Mouse (Mus musculus) neural tube, embryonic 14.5 days (tissue): ENCODE measurements around the gene Ecpas. TPM values are rescaled to one million over a fixed set of nuclear protein-coding genes. Genes with fewer than 3 reads are reported as not detected.

Experiments used
- ATAC-seq: fragments of 200-750 bp; cut with Nextera tagmentation; 2 replicates; pipeline ENCODE4 v1.8.0; 2017; ENCODE audit warnings: low read depth, mild to moderate bottlenecking, moderate TSS enrichment, moderate library complexity
- H3K27ac ChIP-seq: fragments of 300-500 bp; sonication (generic); 2 replicates; pipeline ENCODE4 v1.5.1; 2014; ENCODE audit warnings: low read depth, mild to moderate bottlenecking, control low read depth, low read length, moderate library complexity, mixed read lengths
- H3K27me3 ChIP-seq: fragments of 300-500 bp; sonication (generic); 2 replicates; pipeline ENCODE4 v1.6.1; 2014; ENCODE audit warnings: low read length; ENCODE audit not compliant: control insufficient read depth, insufficient read depth
- H3K36me3 ChIP-seq: fragments of 300-500 bp; sonication (generic); 2 replicates; pipeline ENCODE4 v1.6.1; 2014; ENCODE audit warnings: low read length, mixed read lengths; ENCODE audit not compliant: control insufficient read depth, insufficient read depth
- H3K4me1 ChIP-seq: fragments of 300-500 bp; sonication (generic); 2 replicates; pipeline ENCODE4 v1.6.1; 2014; ENCODE audit warnings: low read length; ENCODE audit not compliant: control insufficient read depth, insufficient read depth
- H3K4me2 ChIP-seq: fragments of 300-500 bp; sonication (generic); 2 replicates; pipeline ENCODE4 v1.6.1; 2014; ENCODE audit warnings: mild to moderate bottlenecking, low read depth, low read length, control low read depth
- H3K4me3 ChIP-seq: fragments of 300-500 bp; sonication (generic); 2 replicates; pipeline ENCODE4 v1.5.1; 2014; ENCODE audit warnings: low read depth, low read length, control low read depth, mixed read lengths
- H3K9ac ChIP-seq: fragments of 300-500 bp; sonication (generic); replicated peaks from 2 replicates; pipeline ENCODE4 v1.6.1; 2014; ENCODE audit warnings: low read depth, mild to moderate bottlenecking, control low read depth, low read length, mixed read lengths
- H3K9me3 ChIP-seq: fragments of 300-500 bp; sonication (generic); 2 replicates; pipeline ENCODE4 v1.6.1; 2016; ENCODE audit warnings: low read length; ENCODE audit not compliant: control insufficient read depth
- WGBS: fragments of 180-500 bp; shearing (Covaris S2); extraction: QIAGEN DNeasy Blood & Tissue Kit; methylation state at CpG from one replicate; pipeline ENCODE4 v1.1.7; 2014; 5-methylcytosine and 5-hydroxymethylcytosine counted together
- polyA plus RNA-seq: library from polyadenylated mRNA; unstranded; fragments of >200 nt; fragmentation: Nextera tagmentation; extraction: Ambion mirVana; gene quantifications from 2 replicates; pipeline ENCODE4 v1.2.1, GENCODE M21; 2014

Ecpas gene
- polyA plus RNA-seq, 1 experiment from 2014 or later, result 58.6 TPM

DNA sequence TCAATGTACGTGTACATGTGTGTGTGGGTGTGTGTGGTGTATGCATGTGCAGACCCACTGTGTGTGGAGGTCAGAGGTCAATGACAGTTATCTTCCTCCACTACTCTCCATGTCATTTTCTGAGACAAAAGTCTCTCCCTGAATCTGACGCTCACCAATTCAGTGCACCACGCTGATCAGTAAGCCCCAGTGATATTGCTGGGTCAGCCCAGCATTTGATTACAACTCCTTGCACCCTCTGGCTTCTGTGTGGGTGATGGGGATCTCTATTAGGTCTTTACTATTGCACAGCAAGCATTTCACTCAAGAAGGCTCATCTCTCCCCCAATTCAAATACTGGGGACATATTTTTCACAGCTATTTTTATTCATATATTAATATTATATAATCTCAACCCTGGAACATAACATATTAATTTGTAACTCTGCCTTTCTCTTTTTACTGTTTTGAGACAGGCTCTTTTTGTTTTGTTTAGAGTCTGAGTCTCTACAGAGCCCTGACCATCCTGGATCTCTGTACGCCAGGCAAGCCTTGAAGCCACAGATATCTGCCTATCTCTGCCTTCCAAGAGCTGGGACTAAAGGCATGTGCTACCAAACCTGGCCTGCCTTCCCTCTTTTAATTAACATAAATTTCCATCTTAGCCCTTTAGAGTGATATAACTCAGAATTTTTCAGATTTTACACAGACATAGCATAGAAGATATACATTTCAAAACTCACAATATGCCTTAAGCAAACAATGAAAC is 22.3 kb downstream of the Ecpas start:
- no peaks in the 10 kb centered on the region for H3K27me3 ChIP-seq
- H3K4me3 ChIP-seq, result no peak overlapping the region
- ATAC-seq, result no peak
- H3K36me3 ChIP-seq, result no peaks in the 10 kb centered on the region
- no peak overlapping the region for H3K4me2 ChIP-seq
- H3K9ac ChIP-seq, result no peak overlapping the region
- H3K27ac ChIP-seq, result no peak overlapping the region
- no peaks in the 10 kb centered on the region for H3K4me1 ChIP-seq
- no peaks in the 10 kb centered on the region for H3K9me3 ChIP-seq
- 92% methylated on average over 4 of the region's 4 CpGs for WGBS

- no peaks in the 10 kb centered on the region for H3K4me1 ChIP-seq
- no peak overlapping the region for H3K9ac ChIP-seq
- H3K27ac ChIP-seq, result no peak overlapping the region
- H3K4me2 ChIP-seq, result no peak overlapping the region
- 82% methylated on average over 1 of the region's 1 CpGs for WGBS
- H3K9me3 ChIP-seq, result no peaks in the 10 kb centered on the region
- no peak for ATAC-seq
- no peaks in the 10 kb centered on the region for H3K27me3 ChIP-seq
- H3K36me3 ChIP-seq, result no peaks in the 10 kb centered on the region
- H3K4me3 ChIP-seq, result no peak overlapping the region
Measured at GRCm38 (mm10) chr4:58888568-58888967, 24.0 kb downstream of the Ecpas start.

- Histone ChIP-seq H3K9me3 (no peaks in the 10 kb centered on the region), H3K36me3 (no peaks in the 10 kb centered on the region), H3K27ac (no peak overlapping the region), H3K9ac (no peak overlapping the region), H3K27me3 (no peaks in the 10 kb centered on the region), H3K4me3 (no peak overlapping the region), H3K4me1 (no peaks in the 10 kb centered on the region), H3K4me2 (no peak overlapping the region)
- WGBS, result 93% methylated on average over 3 of the region's 3 CpGs
- ATAC-seq, result no peak
Measured at GRCm38 (mm10) chr4:58887626-58888025, 24.9 kb downstream of the Ecpas start.

- Histone ChIP-seq H3K4me1 (no peaks in the 10 kb centered on the region), H3K27me3 (no peaks in the 10 kb centered on the region), H3K27ac (no peak overlapping the region), H3K4me2 (no peak overlapping the region), H3K9ac (no peak overlapping the region), H3K9me3 (no peaks in the 10 kb centered on the region), H3K36me3 (no peaks in the 10 kb centered on the region), H3K4me3 (no peak overlapping the region)
- ATAC-seq, result no peak
- 90% methylated on average over 3 of the region's 3 CpGs for whole genome bisulfite sequencing
Measured at GRCm38 (mm10) chr4:58886778-58887177, 25.8 kb downstream of the Ecpas start.

- no peaks in the 10 kb centered on the region for H3K4me1 ChIP-seq
- H3K27me3 ChIP-seq, result no peaks in the 10 kb centered on the region
- no peak overlapping the region for H3K4me3 ChIP-seq
- H3K9me3 ChIP-seq, result no peaks in the 10 kb centered on the region
- WGBS, result 88% methylated on average over 5 of the region's 5 CpGs
- no peak overlapping the region for H3K9ac ChIP-seq
- no peak for ATAC-seq
- H3K4me2 ChIP-seq, result no peak overlapping the region
- no peak overlapping the region for H3K27ac ChIP-seq
- H3K36me3 ChIP-seq, result no peaks in the 10 kb centered on the region
Measured at GRCm38 (mm10) chr4:58885341-58885740, 27.2 kb downstream of the Ecpas start.

GRCm38 (mm10) chr4:58883841-58884240 is 28.7 kb downstream of the Ecpas start:
- no peaks in the 10 kb centered on the region for H3K27me3 ChIP-seq
- no peaks in the 10 kb centered on the region for H3K4me1 ChIP-seq
- H3K27ac ChIP-seq, result no peak overlapping the region
- no peaks in the 10 kb centered on the region for H3K9me3 ChIP-seq
- no peaks in the 10 kb centered on the region for H3K36me3 ChIP-seq
- H3K9ac ChIP-seq, result no peak overlapping the region
- ATAC-seq, result no peak
- H3K4me3 ChIP-seq, result no peak overlapping the region
- 80% methylated on average over 2 of the region's 2 CpGs for WGBS
- no peak overlapping the region for H3K4me2 ChIP-seq

GRCm38 (mm10) chr4:58874373-58874772 is 38.2 kb downstream of the Ecpas start:
- no peak overlapping the region for H3K4me3 ChIP-seq
- no peaks in the 10 kb centered on the region for H3K27me3 ChIP-seq
- no peaks in the 10 kb centered on the region for H3K4me1 ChIP-seq
- WGBS, result 92% methylated on average over 4 of the region's 4 CpGs
- no peaks in the 10 kb centered on the region for H3K9me3 ChIP-seq
- peaks cover 3% of the 10 kb centered on the region; the same call in 1 of the 2 replicates for H3K36me3 ChIP-seq
- no peak overlapping the region for H3K27ac ChIP-seq
- no peak overlapping the region for H3K9ac ChIP-seq
- ATAC-seq, result no peak
- H3K4me2 ChIP-seq, result no peak overlapping the region

DNA sequence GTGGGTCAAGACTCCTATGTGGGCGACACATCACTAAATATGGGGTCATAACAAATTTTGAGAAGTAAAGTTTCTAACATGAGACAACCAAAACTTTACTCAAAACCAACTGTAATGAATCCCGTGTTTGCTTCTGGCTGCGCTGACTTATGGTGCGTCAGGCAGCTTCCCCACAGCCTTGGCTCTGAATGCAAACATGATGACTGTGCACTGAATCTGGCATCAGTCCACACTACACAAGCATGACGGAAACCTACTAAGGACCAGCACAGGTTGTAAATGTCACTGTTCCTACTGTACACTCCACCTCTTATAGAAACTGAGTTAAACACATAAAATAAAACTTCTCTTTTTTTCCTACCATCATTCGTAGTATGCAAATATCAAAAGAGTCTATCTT is 45.3 kb downstream of the Ecpas start:
- no peaks in the 10 kb centered on the region for H3K27me3 ChIP-seq
- 87% methylated on average over 6 of the region's 6 CpGs for whole genome bisulfite sequencing
- ATAC-seq, result no peak
- H3K9ac ChIP-seq, result no peak overlapping the region
- H3K36me3 ChIP-seq, result no peaks in the 10 kb centered on the region; the same call in 1 of the 2 replicates
- no peak overlapping the region for H3K27ac ChIP-seq
- H3K9me3 ChIP-seq, result no peaks in the 10 kb centered on the region
- no peak overlapping the region for H3K4me3 ChIP-seq
- no peak overlapping the region for H3K4me2 ChIP-seq
- no peaks in the 10 kb centered on the region for H3K4me1 ChIP-seq

- no peak overlapping the region for H3K27ac ChIP-seq
- no peaks in the 10 kb centered on the region for H3K27me3 ChIP-seq
- no peaks in the 10 kb centered on the region for H3K9me3 ChIP-seq
- no peaks in the 10 kb centered on the region for H3K4me1 ChIP-seq
- 87% methylated on average over 3 of the region's 3 CpGs for WGBS
- ATAC-seq, result no peak
- no peak overlapping the region for H3K9ac ChIP-seq
- no peak overlapping the region for H3K4me3 ChIP-seq
- H3K36me3 ChIP-seq, result peaks cover 19% of the 10 kb centered on the region; the same call in 1 of the 2 replicates
- H3K4me2 ChIP-seq, result no peak overlapping the region
Measured at GRCm38 (mm10) chr4:58832908-58833307, 79.6 kb downstream of the Ecpas start.
